Mouse (Mus musculus) induced T-regulatory cell, adult 2 months (primary cell): Measurements from ENCODE around the gene Muc16.

Experiments
- DNase-seq: peaks from one replicate; pipeline ENCODE4 v3.0.0-alpha.2; 2012; ENCODE audit warnings: low read depth

The Muc16 gene

DNA sequence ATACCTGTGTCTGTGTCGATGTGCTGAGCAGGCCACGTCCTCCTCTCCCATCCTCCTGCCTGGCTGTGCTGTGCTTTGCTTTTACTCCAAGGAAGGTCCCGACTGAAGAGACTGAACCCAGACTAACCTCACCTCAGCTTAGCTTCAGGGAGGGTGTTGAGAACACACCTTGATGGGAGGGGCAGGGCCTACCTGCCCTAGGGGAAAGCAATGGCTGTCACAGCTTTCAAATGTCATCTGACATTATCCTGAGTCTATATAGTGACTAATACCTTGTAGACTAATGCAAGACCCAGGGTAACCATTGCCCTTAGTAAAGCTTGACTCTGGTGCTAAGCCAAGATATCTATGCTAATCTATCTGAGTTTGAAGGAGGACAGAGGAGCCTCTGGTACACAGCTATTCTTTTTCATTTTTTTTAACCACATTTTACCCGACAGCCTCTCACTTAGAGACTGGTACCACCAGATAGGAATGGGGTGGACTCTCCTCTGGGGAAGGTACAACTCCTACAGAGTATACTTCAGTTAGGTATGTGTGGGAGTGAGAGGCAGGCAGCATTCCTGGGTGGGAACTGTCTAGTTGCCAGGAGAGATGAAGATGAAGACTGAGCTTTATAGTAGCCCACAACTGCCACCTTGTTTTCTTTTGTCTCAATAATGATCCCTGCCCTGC lies at the start of gene Muc16:
Muc16 (minus strand) TSS at position 51 of the 675 bp plus-strand sequence.
- DNase-seq, result no peak

GRCm38 (mm10) chr9:18722712-18723099 lies 48.4 kb upstream of the Muc16 start:
- no peak for DNase-seq

DNA sequence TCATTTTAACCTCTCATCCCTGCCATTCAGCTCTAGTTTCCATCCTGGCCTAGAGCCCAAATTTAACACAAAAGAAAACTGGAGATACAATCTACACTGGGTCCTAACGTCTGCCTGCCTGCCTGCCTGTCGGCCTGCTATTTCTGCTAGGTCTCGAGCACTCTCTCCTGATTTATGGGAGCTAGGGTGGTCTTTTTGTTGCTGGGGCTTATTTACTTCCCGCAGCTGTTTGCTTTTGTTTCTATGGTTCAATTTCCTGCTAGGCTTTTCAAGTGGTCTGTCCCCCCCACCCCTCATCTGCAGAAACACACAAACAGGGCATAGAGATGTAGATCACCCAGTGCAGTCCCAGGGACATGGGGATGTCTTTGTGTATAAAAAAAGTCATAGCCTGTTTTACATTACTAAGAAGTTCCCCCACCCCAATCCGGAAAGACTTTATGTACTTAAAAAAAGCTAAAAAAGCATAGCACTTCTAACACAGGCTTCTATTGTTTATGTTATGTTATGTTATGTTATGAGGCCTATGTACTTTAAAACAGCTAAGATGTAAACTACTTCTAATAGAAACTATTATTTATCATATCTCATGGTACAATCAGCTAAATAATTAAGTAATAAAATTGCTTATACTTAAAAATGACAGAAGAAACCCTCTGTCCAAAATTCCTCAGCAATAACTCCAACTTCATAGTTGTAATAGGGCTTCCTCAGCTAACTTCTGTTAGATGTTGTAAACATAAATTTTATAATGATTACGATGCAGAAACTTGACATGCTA lies 47.8 kb upstream of the Muc16 start:
- no peak for DNase-seq

DNA sequence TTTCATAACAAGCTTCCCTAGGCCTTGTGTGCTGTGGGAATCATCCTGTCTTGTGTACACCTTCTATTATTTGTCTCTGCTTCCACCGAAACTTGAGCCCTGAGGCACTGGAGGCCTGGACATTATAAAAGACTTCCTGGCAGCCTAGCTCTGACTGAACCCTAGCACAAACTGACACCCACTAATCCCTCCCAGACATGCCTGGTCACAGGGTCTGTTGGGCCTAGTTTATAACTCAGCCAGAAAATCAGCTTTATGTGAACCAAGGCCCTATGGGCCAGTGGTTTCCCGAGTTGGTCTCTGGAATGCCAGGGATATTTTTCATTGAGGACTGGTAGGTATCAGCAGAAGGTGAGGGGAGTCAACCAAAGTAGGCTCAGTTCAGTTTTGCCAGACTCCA lies 46.7 kb upstream of the Muc16 start:
- no peak for DNase-seq

DNA sequence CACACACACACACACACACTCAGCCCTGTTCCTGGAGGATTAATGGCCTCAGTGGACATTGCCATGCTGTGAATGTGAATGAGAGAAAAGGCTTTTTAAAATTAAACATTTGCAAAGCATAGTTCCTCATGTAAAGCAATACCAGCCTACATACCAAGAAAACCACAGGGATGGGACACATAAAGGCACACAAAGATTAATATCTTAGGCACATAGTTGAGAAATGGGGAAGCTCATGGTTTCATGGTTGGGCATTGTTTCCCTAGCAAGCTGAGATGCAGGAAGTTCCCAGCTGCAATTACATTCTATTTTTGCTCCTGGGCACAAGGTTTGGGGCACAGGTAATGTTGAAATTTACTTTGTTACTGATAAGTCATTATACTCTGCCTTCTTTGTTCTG lies 31.3 kb upstream of the Muc16 start:
- no peak for DNase-seq

DNA sequence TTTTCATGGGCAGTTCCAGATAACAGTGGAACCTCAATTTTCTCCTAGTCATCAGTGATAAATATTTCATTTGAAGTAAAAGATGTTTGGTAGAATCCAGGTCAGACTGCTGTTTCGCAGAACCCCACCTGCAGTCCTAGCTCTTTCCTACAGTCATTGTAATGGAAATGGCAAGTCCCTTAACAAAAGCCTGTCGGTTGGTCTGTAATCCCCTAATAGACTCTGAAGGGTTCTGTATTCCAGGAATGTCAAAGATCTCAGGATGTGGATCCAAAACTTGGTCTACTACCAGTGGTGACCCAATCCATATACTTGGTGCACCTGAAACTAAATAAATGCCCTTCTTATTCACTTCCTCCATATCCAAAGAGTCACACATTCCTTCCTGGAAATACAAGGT lies 76.0 kb downstream of the Muc16 start:
- DNase-seq, result no peak

- DNase-seq, result no peak
These were observed 166.2 kb downstream of the Muc16 start for GRCm38 (mm10) chr9:18508098-18508497.

DNA sequence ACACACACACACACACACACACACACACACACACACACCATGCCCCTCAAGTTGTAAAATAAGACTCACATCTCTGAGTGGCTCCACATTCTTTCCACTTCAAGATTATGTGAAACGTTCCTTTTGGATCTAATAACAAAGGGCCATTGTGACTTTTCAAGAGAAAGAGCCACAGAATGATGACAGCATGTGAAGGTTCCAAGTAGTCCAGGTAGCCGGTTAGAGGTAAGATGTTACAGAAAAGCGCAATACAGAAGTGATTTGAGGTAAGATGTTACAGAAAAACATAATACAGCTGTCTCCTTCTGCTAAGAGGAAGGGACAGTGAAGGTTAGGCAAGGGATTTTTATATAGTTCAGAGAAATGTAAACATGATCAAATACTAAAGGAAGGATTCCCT lies 196.2 kb downstream of the Muc16 start, which contains the start of the genes Zfp558 and Mbd3l1:
Zfp558 (minus strand) TSS at position 101 of the 400 bp plus-strand sequence.
Mbd3l1 (plus strand) TSS at position 192 of the 400 bp plus-strand sequence.
- DNase-seq, result no peak

DNA sequence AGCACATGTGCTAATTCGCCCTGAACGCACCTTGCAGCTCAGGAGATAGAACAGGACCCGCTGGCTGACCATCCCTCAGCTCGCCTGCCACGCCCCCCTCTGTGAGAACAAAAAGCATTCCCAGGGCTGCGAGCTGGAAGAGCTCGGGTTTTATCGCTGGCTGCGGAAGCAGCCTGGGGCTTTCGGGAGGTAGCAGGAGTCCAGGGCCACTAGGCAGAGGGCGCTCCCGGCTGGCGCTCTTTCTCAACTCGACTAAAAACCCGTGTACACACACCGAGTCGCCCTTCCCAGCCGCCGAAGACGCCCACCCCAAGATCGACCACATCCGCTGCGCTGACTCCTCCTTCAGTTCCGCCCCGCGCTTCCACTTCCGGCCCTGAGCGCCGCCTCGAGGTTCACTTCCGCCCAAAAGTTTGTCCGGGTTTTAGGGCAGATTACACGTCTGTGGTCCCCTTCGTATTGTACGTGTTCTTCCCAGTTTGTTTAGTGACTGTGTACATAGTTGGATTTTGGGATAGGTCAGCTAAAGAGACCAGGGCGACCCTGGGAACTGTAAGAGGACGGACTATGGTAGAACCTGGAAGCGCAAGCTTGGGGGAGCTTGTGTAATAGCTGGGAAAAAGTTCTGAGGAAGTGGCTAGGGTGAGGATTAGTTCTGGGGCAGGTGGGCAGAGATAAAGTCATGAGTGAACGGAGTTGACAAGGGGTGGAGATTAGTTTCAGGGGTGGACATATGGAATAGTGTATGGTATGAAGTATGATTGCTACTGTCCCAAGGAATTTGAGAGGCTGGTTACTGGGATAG lies 200.8 kb downstream of the Muc16 start:
- DNase-seq, result peak; percentile 86

DNA sequence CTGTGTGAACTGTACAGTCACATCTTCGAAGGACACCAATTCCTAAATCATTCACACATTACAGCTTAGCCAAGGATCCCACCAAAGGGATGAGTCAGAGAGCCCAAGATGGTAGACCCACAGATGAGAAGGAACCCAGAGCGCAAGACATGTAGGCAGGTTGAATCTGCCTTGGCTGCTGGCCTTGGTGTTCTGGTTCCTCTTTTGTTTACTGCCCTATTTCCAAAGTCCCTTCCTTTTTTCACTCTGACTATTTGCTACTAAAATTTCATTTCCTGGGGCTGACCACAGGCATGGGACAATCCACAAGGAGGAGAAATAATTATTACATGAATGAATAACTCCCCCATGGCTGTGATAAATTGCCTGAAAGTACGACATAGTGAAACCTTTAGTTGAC lies 206.3 kb downstream of the Muc16 start:
- no peak for DNase-seq

GRCm38 (mm10) chr9:18467350-18467749 lies 207.0 kb downstream of the Muc16 start:
- no peak for DNase-seq

GRCm38 (mm10) chr9:18456520-18456919 lies 217.8 kb downstream of the Muc16 start:
- no peak for DNase-seq
